Mouse (Mus musculus) forebrain, embryonic 16.5 days (tissue): ENCODE results near the gene Trim31. TPM values are rescaled to one million over a fixed set of nuclear protein-coding genes. Genes with fewer than 3 reads are reported as not detected.

Experiments
- ATAC-seq: fragments of 200-750 bp; cut with Nextera tagmentation; 2 replicates; pipeline ENCODE4 v1.8.0; 2017; ENCODE audit warnings: mild to moderate bottlenecking, moderate library complexity
- H3K27ac ChIP-seq: fragments of 300-500 bp; sonication (generic); 2 replicates; pipeline ENCODE4 v1.5.1; 2014; ENCODE audit warnings: low read length, control low read depth
- H3K27me3 ChIP-seq: fragments of 300-500 bp; sonication (generic); replicated peaks from 2 replicates; pipeline ENCODE4 v1.6.1; 2014; ENCODE audit warnings: low read length; ENCODE audit not compliant: control insufficient read depth, insufficient read depth
- H3K36me3 ChIP-seq: fragments of 300-500 bp; sonication (generic); 2 replicates; pipeline ENCODE4 v1.6.1; 2014; ENCODE audit not compliant: control insufficient read depth, insufficient read depth
- H3K4me1 ChIP-seq: fragments of 300-500 bp; sonication (generic); replicated peaks from 2 replicates; pipeline ENCODE4 v1.6.1; 2014; ENCODE audit warnings: low read length; ENCODE audit not compliant: control insufficient read depth, insufficient read depth
- H3K4me2 ChIP-seq: fragments of 300-500 bp; sonication (generic); 2 replicates; pipeline ENCODE4 v1.6.1; 2014; ENCODE audit warnings: mild to moderate bottlenecking, low read length, control low read depth
- H3K4me3 ChIP-seq: fragments of 300-500 bp; sonication (generic); replicated peaks from 2 replicates; pipeline ENCODE4 v1.5.1; 2014; ENCODE audit warnings: mild to moderate bottlenecking, low read length, control low read depth
- H3K9ac ChIP-seq: fragments of 300-500 bp; sonication (generic); replicated peaks from 2 replicates; pipeline ENCODE4 v1.6.1; 2014; ENCODE audit warnings: low read depth, low read length, control low read depth
- H3K9me3 ChIP-seq: fragments of 300-500 bp; sonication (generic); 2 replicates; pipeline ENCODE4 v1.6.1; 2016; ENCODE audit warnings: low read length; ENCODE audit not compliant: control insufficient read depth
- WGBS: fragments of 180-500 bp; shearing (Covaris S2); extraction: QIAGEN DNeasy Blood & Tissue Kit; methylation state at CpG from one replicate; pipeline ENCODE4 v1.1.7; 2014; 5-methylcytosine and 5-hydroxymethylcytosine counted together
- polyA plus RNA-seq: library from polyadenylated mRNA; unstranded; fragments of >200 nt; fragmentation: Nextera tagmentation; extraction: Ambion mirVana; gene quantifications from 2 replicates; pipeline ENCODE4 v1.2.1, GENCODE M21; 2015

Trim31 gene
- polyA plus RNA-seq, 1 experiment from 2014 or later, result not detected

DNA sequence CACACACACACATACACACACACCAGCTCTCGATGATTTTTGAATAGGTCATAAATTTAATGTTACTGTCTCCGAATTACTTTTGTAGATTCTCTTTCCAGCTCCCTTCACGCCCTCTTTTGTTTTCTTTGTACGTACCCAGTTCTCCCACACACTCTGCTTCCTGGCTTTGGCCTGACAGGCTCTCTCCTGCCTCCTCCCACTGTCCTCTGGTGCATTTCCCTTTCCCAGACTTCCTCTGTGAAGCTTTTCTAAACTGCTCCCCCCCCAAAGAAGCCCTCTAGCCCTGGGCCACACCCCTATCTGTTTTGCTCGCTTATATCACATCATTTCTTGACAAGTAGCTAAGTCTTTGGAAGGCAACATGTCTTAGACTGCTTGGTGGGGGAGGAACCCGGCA, 32.3 kb downstream of the Trim31 start:
- Histone ChIP-seq H3K27me3 (no peaks in the 10 kb centered on the region), H3K9me3 (no peaks in the 10 kb centered on the region), H3K9ac (no peak overlapping the region), H3K4me1 (no peaks in the 10 kb centered on the region), H3K4me2 (no peak overlapping the region), H3K4me3 (no peak overlapping the region), H3K27ac (no peak overlapping the region), H3K36me3 (no peaks in the 10 kb centered on the region)
- ATAC-seq, result no peak
- 80% methylated on average over 6 of the region's 6 CpGs for WGBS

GRCm38 (mm10) chr17:36931130-36931529, 33.2 kb downstream of the Trim31 start:
- no peak for ATAC-seq
- Histone ChIP-seq H3K27me3 (no peaks in the 10 kb centered on the region), H3K27ac (no peak overlapping the region), H3K4me2 (no peak overlapping the region), H3K36me3 (no peaks in the 10 kb centered on the region), H3K9me3 (no peaks in the 10 kb centered on the region), H3K9ac (no peak overlapping the region), H3K4me1 (no peaks in the 10 kb centered on the region), H3K4me3 (no peak overlapping the region)
- 89% methylated on average over 4 of the region's 4 CpGs for WGBS

- WGBS, result 83% methylated on average over 2 of the region's 2 CpGs
- H3K4me1 ChIP-seq, result no peaks in the 10 kb centered on the region
- H3K9ac ChIP-seq, result no peak overlapping the region
- no peak overlapping the region for H3K4me2 ChIP-seq
- no peak overlapping the region for H3K27ac ChIP-seq
- no peaks in the 10 kb centered on the region for H3K27me3 ChIP-seq
- no peaks in the 10 kb centered on the region for H3K36me3 ChIP-seq
- H3K9me3 ChIP-seq, result no peaks in the 10 kb centered on the region
- ATAC-seq, result no peak
- H3K4me3 ChIP-seq, result no peak overlapping the region
Measured at GRCm38 (mm10) chr17:36931806-36932205, 33.9 kb downstream of the Trim31 start.

- Histone ChIP-seq H3K27ac (no peak overlapping the region), H3K9ac (no peak overlapping the region), H3K36me3 (no peaks in the 10 kb centered on the region), H3K4me2 (no peak overlapping the region), H3K4me3 (no peak overlapping the region), H3K27me3 (peaks cover 22% of the 10 kb centered on the region), H3K9me3 (no peaks in the 10 kb centered on the region), H3K4me1 (peaks cover 9% of the 10 kb centered on the region)
- WGBS, result 89% methylated on average over 2 of the region's 2 CpGs
- ATAC-seq, result no peak
Measured at GRCm38 (mm10) chr17:36938056-36938455, 40.1 kb downstream of the Trim31 start.

- H3K27me3 ChIP-seq, result peaks cover 46% of the 10 kb centered on the region
- peak overlapping the region; percentile 62 for H3K4me2 ChIP-seq
- H3K36me3 ChIP-seq, result no peaks in the 10 kb centered on the region
- peak overlapping the region; percentile 54; the same call in 1 of the 2 replicates for H3K9ac ChIP-seq
- H3K4me1 ChIP-seq, result peaks cover 16% of the 10 kb centered on the region
- H3K27ac ChIP-seq, result no peak overlapping the region
- WGBS, result 40% methylated on average over 10 of the region's 10 CpGs
- no peaks in the 10 kb centered on the region for H3K9me3 ChIP-seq
- H3K4me3 ChIP-seq, result peak overlapping the region; percentile 42
- no peak; the same call in 1 of the 2 replicates for ATAC-seq
Measured at GRCm38 (mm10) chr17:36942391-36942790, 44.5 kb downstream of the Trim31 start.

DNA sequence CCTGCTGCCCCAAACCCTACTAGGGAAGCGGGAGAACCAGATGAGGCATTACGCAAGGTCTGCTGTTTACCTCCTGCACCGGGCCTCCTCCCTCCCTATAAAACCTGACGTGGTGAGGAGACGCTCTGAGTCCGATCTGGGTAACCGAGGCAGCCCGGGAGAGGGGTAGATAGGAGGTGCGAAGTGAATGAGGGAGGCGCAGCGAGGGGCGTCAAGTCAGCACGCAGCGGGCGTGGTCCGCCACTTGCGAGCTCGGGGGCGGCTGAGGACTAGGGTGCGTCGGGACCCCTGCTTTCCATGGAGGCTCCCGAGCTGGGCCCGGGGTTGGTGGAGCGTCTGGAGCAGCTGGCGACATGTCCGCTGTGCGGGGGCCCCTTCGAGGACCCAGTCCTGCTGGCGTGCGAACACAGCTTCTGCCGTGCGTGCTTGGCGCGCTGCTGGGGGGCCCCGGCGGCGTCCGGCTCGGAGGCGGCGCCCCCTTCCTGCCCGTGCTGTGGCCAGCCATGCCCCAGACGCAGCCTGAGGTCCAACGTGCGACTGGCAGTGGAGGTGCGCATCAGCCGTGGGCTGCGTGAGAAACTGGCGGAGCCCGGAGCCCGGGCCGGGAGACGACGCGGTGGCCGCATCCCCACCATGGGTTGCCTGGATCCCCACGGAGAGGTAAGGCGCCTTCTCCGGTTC, 45.0 kb downstream of the Trim31 start, which contains the start of gene Rnf39:
TSS of gene Rnf39 (plus strand) at position 128 of the 681 bp plus-strand sequence.
- Histone ChIP-seq H3K27me3 (peaks cover 46% of the 10 kb centered on the region), H3K36me3 (no peaks in the 10 kb centered on the region), H3K4me2 (peak within 1 kb of the TSS; percentile 62), H3K9ac (peak within 1 kb of the TSS; percentile 54), H3K4me3 (peak within 1 kb of the TSS; percentile 42), H3K27ac (no peak within 1 kb of the TSS), H3K9me3 (no peaks in the 10 kb centered on the region), H3K4me1 (peaks cover 20% of the 10 kb centered on the region)
- 2% methylated on average over 53 of the region's 59 CpGs for WGBS
- no peak; the same call in 1 of the 2 replicates for ATAC-seq

DNA sequence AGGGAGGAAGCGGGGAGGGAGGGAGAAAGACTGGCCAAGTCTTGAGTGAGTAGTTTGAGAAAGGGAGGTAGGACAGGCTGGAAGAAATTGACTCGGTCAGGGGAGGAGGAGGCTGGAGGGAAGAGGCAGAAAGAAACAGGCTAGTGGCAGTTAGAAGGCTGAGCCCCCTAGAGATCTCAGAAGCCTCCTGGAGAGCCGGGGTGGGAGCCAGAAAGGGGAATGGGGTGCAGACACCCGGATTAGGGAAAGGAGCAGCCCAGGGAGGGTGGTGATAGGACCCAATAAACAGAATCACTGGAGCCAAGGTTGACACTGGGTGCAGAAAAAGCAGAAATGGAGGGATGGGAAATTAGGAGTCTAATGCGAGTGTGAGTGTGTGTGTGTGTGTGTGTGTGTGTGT, 45.8 kb downstream of the Trim31 start:
- Histone ChIP-seq H3K9ac (no peak overlapping the region), H3K4me2 (no peak overlapping the region), H3K4me3 (no peak overlapping the region), H3K36me3 (peaks cover 1% of the 10 kb centered on the region; the same call in 1 of the 2 replicates), H3K27me3 (peaks cover 46% of the 10 kb centered on the region), H3K4me1 (peaks cover 20% of the 10 kb centered on the region), H3K9me3 (no peaks in the 10 kb centered on the region), H3K27ac (no peak overlapping the region)
- 33% methylated on average over 5 of the region's 5 CpGs for WGBS
- no peak for ATAC-seq

DNA sequence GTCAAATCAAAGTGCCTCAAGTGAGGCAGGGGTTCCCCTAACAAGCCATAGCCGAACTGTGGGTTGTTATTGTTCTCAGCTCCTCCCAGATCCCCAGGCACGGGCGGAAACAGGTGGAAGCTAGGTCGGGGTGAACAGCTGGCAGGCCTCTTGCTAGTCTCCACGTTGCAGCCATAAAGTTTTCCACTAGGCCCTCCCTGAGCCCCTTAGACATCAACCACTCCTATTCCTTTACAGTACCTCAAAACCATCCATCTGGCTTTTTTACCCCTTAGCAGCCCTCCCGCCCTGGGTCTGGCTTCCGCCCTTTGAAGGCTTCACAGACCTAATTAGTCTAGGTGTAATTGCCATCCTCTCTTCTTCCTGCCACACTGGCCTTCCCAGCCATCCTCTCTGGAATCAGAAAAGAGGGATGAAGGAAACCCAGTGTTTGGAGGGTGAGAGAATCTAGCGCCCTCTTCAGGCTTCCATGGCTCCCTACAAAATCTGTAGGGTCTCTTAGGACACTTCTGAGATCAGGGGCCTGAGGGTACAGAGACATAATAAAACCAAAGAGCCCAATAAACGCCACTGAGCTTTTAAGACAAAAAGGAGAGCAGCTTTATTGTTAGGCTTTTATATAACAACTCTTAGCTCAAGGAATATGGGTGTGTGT, 46.3 kb downstream of the Trim31 start:
- WGBS, result 16% methylated on average over 9 of the region's 9 CpGs
- Histone ChIP-seq H3K9me3 (no peaks in the 10 kb centered on the region), H3K27ac (no peak overlapping the region), H3K27me3 (peaks cover 42% of the 10 kb centered on the region), H3K4me1 (peaks cover 20% of the 10 kb centered on the region), H3K4me2 (no peak overlapping the region), H3K36me3 (peaks cover 7% of the 10 kb centered on the region; the same call in 1 of the 2 replicates), H3K4me3 (no peak overlapping the region), H3K9ac (no peak overlapping the region)
- no peak for ATAC-seq

DNA sequence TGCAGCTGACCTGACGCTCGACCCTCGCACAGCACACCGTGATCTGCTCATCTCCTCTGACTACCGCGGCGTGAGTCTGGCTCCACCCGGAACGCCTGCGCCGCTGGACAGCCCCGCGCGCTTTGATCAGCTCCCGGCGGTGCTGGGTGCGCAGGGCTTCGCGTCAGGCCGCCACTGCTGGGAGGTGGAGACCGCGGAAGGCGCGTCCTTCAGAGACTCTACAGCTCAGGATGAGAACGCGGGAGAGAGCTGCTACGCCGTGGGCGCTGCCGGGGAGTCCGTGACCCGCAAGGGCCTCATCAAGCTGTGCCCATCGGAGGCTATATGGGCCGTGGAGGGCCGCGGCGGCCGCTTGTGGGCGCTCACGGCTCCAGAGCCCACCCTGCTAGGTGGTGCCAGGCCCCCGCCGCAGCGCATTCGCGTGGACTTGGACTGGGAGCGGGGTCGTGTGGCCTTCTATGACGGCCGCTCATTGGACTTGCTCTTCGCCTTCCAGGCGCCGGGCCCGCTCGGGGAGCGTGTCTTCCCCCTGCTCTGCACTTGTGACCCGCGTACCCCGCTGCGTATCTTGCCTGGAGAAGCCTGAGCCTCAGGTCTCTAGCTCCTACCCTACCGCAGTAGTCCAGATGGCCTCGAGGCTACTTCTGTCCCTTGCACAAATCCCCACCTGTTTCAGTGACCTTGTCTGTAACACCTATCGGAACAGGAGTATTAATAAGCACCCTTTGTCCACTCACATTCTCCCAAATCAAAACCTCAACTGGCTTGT, 49.3 kb downstream of the Trim31 start:
- WGBS, result under 1% methylated on average over 62 of the region's 62 CpGs
- peaks cover 8% of the 10 kb centered on the region; the same call in 1 of the 2 replicates for H3K36me3 ChIP-seq
- peaks cover 32% of the 10 kb centered on the region for H3K4me1 ChIP-seq
- peak overlapping the region; percentile 97 for H3K4me2 ChIP-seq
- peak overlapping the region; percentile 14; the same call in 1 of the 2 replicates for H3K27ac ChIP-seq
- peaks cover 32% of the 10 kb centered on the region for H3K27me3 ChIP-seq
- peak; percentile 47 for ATAC-seq
- H3K4me3 ChIP-seq, result peak overlapping the region; percentile 56
- H3K9ac ChIP-seq, result peak overlapping the region; percentile 80
- no peaks in the 10 kb centered on the region for H3K9me3 ChIP-seq
